Mouse (Mus musculus) urinary bladder, postnatal 10 days (tissue): ENCODE data around the gene Cryba2.

Experiments used
- DNase-seq: peaks from one replicate; pipeline ENCODE4 v3.0.0; 2022; ENCODE audit warnings: low spot score

The Cryba2 gene

GRCm38 (mm10) chr1:74893134-74893855 is at the start of gene Cryba2:
Cryba2 (minus strand) TSS chr1:74893143.
- no peak for DNase-seq

- no peak for DNase-seq
Observed at GRCm38 (mm10) chr1:74941651-74942360, 48.9 kb upstream of the Cryba2 start.

- no peak for DNase-seq
Observed at GRCm38 (mm10) chr1:74939762-74940161, 46.8 kb upstream of the Cryba2 start.

- no peak for DNase-seq
Observed at GRCm38 (mm10) chr1:74936221-74936830, 43.4 kb upstream of the Cryba2 start.

- no peak for DNase-seq
Observed at GRCm38 (mm10) chr1:74935402-74935801, 42.5 kb upstream of the Cryba2 start, which contains the start of gene Cfap65. Cfap65 (minus strand) TSS chr1:74935599.

- DNase-seq: no peak
Observed at GRCm38 (mm10) chr1:74927621-74928296, 34.8 kb upstream of the Cryba2 start.

GRCm38 (mm10) chr1:74926721-74927120 is 33.8 kb upstream of the Cryba2 start:
- DNase-seq: no peak

- no peak for DNase-seq
Observed at GRCm38 (mm10) chr1:74924464-74924863, 31.5 kb upstream of the Cryba2 start.

GRCm38 (mm10) chr1:74915706-74916105 is 22.8 kb upstream of the Cryba2 start:
- DNase-seq: no peak

- DNase-seq: no peak
Observed at GRCm38 (mm10) chr1:74902191-74902590, 9.2 kb upstream of the Cryba2 start.

- no peak for DNase-seq
Observed at GRCm38 (mm10) chr1:74901686-74902085, 8.7 kb upstream of the Cryba2 start.

- DNase-seq: no peak
Observed at GRCm38 (mm10) chr1:74900341-74901285, 7.7 kb upstream of the Cryba2 start.

GRCm38 (mm10) chr1:74898656-74899431 is 5.9 kb upstream of the Cryba2 start:
- no peak for DNase-seq

GRCm38 (mm10) chr1:74897976-74898375 is 5.0 kb upstream of the Cryba2 start:
- DNase-seq: no peak

GRCm38 (mm10) chr1:74894966-74895365 is 2.0 kb upstream of the Cryba2 start:
- no peak for DNase-seq

GRCm38 (mm10) chr1:74892351-74893133 is 401 bp downstream of the Cryba2 start:
- no peak for DNase-seq

- DNase-seq: no peak
Observed at GRCm38 (mm10) chr1:74891513-74891912, 1.4 kb downstream of the Cryba2 start.

- DNase-seq: no peak
Observed at GRCm38 (mm10) chr1:74885369-74886042, 7.4 kb downstream of the Cryba2 start, which contains the start of gene Fev. Fev (minus strand) TSS chr1:74885419.
